Mouse (Mus musculus): ENCODE data around the gene Slc4a3. TPM values are rescaled to one million over a fixed set of nuclear protein-coding genes. Genes with fewer than 3 reads are reported as not detected.

The Slc4a3 gene
- total RNA-seq, 2 experiments from 2014 or later: 176 to 200 TPM

DNA sequence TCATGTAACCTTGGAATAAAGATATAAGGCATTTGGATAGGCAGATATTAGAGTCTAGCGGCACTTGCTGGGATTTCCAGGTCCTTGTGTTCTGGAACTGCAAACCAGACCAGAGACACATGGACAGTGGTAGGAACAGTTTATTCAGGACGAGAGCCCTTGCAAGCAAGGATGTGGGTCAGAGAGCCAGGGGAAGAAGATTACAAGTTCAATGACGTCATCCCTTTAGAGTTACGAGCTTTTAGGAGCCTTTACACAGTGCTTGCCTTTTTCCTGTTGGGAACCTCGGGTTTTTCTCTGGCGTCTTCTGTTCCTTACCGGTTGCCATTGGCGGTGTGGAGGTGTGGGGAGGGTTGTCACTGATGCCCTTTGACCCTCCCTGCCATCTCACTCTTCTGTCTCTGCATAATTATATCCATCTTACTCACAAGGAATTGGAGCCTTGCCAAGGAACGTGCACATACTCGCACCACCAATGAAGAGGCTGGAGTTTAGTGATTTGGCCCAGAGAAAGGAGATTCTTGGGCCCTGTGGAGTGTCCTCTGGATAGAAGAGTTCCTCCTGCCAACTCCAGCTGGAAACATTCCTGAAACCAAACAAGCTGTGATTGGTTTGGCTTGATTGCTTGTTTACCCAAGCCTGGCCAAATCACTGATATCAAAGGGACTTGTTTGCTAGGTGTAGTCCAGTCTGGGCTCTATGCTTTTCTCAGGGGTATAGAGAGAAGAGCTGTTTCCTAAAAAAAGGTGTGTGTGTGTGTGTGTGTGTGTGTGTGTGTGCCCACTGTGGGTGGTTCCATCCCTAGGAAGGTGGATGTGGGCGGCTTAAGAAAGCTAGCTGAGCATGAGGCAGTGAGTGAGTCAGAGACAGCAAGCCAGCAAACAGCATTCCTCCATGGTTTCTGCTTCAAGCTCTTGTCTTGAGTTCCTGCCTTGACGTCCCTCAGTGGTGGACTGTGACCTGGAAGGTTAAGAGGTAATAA is 42.0 kb downstream of the Slc4a3 start:
- DNase-seq (ENCODE audit: low spot score in 2 of 2): peak; percentile 42 to 53
- intact Hi-C loops (cut with DNase I): loop anchor here (5.0 kb wide), 1 partner anchor 81 kb away; the partner anchor contains the start of genes Inha and Obsl1

DNA sequence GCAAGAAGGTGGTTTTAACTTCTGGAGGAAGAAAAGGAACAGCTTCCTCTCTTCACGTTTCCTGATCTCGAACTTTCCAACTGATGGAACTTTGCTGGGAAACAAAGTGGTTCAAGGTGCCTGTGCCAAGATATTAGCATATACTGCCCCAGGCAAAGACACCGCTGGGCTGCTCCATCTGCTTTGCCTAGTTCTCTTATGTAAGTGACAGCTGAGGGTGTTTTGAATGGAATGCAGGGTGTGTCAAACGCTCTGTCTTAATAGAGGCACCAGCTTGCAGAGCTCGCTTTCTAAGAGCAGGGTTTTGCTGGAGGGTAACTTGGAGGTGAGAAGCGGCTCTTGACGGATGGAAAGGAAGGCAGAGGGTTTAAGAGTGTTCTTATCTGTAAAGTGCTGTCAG is 42.8 kb downstream of the Slc4a3 start:
- DNase-seq (ENCODE audit: low spot score in 2 of 2): peak; percentile 42 to 55
- intact Hi-C loops (cut with DNase I): loop anchor here (5.0 kb wide), 1 partner anchor 82 kb away; the partner anchor contains the start of genes Inha and Obsl1

DNA sequence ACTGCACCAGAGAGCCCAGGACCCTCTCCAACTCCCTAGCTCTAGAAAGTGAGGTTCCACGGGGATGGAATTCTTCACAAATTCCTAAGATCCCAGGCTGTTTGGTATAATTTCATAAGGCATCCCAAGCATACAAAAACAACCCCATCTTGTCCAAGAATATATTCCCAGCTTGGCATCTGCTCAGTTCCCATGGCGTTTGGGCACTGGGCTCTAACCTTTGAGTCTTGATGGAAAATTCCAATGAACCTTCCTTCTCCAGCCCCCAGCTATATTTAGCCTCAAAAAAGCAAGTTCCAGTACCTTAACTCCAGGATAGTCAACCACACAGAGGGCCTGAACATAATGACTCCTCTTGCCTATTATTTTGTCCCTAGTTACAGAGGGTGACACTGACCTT is 43.9 kb downstream of the Slc4a3 start:
- DNase-seq (ENCODE audit: low spot score in 2 of 2): no peak
- intact Hi-C loops (cut with DNase I): loop anchor here (5.0 to 10.0 kb wide), 2 partner anchors 83 to 245 kb away; partner anchors contain the start of genes Inha and Obsl1

DNA sequence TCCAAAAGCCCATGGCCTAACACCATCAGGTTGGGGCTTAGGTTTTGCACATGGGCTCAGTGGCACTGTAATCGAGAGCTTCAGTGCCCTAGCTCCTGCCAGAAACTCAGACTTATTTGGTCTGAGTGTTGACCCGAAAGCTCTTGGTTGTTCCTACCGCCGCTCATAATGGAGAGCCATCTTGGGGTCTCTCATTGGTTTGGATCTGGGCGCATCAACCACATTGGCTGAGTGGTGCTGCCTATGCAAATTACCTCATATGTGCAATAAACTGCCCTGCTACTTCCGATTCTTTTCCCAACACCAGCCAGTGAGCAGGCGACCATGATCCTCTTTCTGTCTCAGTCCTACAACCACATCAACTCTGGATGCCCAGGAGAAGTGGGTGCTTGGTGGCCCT is 47.9 kb downstream of the Slc4a3 start:
- intact Hi-C loops (cut with DNase I): loop anchor here (10.0 kb wide), 1 partner anchor 249 kb away; no protein-coding TSS in a partner anchor
- DNase-seq (ENCODE audit: low spot score in 2 of 2): no peak

DNA sequence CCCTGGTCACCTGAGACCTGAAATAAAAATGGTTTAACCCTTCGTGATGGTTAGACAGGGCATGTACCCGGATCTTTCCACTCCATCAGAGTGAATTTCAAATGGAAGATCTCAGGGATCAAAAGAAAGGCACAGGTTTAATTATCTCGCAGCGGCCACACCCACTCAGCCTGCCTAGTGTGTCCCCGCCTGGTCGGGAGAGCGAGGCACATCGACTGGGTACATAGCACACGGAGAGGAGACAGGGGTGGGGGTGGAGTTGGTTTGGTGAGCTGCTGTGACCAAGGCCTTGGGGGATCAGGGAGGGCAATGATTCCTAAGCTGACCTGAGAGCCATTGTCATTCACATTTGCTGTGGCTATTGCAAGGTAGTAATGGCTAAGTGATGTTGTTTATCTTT is 48.8 kb downstream of the Slc4a3 start:
- DNase-seq (ENCODE audit: low spot score in 2 of 2): no peak
- intact Hi-C loops (cut with DNase I): loop anchor here (10.0 kb wide), 1 partner anchor 250 kb away; no protein-coding TSS in a partner anchor

DNA sequence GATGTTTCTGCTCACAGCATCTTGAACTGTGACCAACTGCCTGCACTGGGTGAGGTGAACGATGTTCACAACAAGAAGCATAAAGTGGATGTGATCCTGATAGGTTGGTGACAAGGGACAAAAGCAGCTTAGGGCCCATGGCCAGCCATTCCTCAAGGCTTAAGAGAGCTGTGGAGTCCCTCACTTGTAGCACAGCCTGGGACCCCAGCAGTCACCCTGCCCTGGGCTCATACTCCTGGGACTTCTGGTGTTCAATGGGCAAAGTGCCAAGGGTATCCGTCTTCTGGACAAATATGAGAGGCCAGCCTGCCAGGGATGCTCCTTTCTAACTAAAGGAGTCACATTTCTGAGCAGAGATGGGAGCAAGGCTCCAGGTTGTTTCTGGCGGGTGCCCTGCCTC is 49.9 kb downstream of the Slc4a3 start:
- no peak for DNase-seq (ENCODE audit: low spot score in 2 of 2)
- intact Hi-C loops (cut with DNase I): loop anchor here (2.0 to 10.0 kb wide), 2 partner anchors 117 to 251 kb away; partner anchors contain the start of genes Chpf and Tmem198

DNA sequence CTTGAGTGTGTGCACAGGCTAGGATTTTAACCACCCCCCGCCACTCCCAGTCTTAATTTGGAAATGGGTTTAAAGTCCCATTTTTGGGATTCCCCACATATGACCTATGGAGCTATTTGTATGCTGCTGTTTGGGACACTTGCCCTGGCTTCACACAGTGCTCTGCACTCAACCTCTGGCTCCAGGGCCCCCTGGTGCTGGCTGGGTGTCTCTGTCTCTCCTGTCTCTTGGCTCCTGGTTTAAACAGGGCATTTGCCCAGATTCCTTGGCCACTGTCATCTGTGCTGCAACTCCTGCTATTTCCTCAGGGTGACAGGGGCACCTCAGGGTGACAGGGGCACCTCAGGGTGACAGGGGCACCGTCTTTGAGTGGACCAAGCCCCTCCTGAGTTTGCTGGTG is 50.8 kb downstream of the Slc4a3 start:
- intact Hi-C loops (cut with DNase I): loop anchor here (2.0 to 10.0 kb wide), 2 partner anchors 118 to 252 kb away; partner anchors contain the start of genes Chpf and Tmem198
- DNase-seq (ENCODE audit: low spot score in 2 of 2): no peak

DNA sequence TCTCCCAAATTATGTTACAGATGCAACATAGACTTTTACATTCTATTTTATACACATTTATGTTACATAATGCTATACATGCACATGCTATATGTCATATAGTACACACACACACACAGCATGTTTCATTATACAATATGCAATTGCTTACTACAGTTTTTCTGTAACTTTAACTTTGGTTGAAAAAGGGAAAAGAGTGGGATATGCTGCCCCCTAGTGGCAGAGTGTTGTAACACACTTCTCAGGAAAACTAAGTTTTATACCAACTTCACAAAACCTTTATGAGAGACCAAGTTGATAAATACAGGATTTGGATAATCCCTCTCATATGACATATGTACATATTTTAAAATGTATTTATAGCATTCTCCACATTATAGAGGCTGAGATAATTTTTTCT is 51.6 kb downstream of the Slc4a3 start:
- peak; percentile 28 to 68 for DNase-seq (ENCODE audit: low spot score in 2 of 2)
- intact Hi-C loops (cut with DNase I): loop anchor here (2.0 to 10.0 kb wide), 2 partner anchors 119 to 253 kb away; partner anchors contain the start of genes Chpf and Tmem198

DNA sequence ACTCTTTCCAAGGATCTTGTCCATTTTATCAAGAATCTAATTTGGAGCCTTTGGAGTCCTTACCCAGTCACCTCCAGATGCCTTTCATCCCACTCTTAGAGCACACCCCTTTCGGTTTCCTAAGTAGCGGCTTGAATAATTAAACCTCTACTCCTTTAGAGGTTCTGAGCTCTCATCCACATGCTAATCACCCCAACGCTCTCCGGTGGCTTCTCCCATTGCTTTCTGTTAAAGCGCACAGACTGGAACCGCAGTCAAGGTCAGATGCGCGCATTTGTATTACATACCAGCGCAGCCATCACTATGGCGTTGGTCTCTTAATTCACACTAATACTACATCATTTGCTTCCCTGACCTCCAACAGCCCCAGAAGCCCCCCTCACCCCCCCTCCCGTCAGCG is 55.7 kb downstream of the Slc4a3 start:
- intact Hi-C loops (cut with DNase I): no loop called here
- DNase-seq (ENCODE audit: low spot score in 2 of 2): no peak

DNA sequence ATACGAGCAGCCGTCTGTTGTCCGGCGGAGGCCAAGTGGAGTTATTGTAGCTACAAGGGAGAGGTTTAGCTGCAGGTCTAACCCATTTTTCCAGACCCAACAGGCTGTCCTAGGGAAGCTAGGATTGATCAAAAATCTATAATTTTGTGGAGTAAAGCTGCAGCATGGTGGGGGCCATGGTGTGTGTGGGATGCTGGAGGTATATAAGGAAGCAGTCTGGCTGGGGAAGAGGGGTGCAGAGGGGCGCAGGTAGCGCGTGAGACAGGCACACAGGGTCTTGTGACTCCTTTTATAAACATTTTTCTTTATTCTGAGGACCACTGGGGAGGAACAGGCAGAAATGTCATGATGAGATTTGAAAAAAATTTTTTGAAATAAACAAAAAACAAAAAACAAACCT is 57.5 kb downstream of the Slc4a3 start:
- intact Hi-C loops (cut with DNase I): no loop called here
- no peak for DNase-seq (ENCODE audit: low spot score in 2 of 2)

DNA sequence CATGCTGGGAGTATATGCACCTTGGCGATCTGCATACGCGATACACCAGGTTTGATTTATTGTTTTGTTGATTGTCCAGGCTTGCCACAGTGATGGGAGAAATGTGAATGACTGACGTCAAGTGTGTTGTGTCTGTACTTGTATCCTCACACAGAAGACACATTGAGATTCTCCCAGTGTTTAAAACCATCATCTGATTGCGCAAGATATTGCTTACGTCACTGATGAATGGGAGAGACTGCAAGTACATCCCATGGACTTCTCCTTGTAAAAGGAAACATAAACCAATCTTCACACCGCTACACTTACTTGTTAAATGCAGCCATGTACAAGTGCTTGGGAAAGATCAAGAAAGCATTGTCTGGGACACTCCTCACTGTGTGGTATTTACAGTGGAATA is 62.2 kb downstream of the Slc4a3 start:
- intact Hi-C loops (cut with DNase I): no loop called here
- DNase-seq (ENCODE audit: low spot score in 2 of 2): no peak

DNA sequence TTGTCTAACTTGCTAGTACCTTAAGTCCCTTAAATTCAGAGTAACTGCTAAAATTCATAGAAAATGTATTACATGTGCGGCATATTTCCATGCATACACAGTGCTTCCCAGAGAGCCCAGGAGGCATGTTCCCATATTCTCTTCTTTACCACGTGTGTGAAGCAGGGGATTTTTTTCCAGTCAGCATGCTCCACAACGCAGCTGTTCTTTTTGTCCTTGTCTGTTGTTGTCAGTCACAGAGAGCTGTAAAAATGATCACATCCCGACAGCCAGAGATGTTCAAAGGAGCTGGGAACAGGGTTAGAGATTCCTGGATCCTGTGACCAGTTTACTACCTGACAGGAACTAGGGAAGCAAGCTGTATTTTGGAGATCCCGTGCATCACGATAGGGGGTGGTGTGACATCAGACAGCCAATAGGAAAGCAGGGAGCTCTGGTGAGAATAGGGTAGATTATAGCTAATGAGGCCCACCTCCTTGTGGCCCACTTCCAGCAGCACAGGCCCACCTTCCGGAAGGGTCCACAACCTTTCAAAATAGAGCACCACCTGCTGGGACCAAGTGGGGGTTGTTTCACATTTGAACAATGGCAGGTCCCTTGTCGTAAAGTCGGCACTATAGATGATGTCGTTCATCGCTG is 62.7 kb downstream of the Slc4a3 start:
- no peak for DNase-seq (ENCODE audit: low spot score in 2 of 2)
- intact Hi-C loops (cut with DNase I): no loop called here

DNA sequence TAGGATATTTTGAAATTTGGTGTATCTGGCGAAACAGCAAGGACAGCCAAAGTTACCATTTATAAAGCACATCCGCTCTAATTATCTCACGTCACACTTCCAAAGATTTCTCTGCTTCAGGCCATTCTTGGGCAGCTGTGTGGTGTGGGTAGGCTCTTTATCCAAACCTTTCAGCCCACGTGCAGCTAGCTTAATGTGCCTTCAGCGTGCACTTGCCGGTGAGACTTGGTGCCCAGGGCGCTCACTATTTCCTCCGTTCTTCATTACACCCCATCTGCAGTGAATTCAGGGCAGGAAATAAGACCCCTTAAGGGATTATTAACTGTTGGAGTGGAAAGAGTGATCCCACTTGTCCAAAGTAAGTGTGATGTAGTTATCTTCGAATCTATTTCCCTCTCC is 63.2 kb downstream of the Slc4a3 start:
- intact Hi-C loops (cut with DNase I): no loop called here
- no peak for DNase-seq (ENCODE audit: low spot score in 2 of 2)

DNA sequence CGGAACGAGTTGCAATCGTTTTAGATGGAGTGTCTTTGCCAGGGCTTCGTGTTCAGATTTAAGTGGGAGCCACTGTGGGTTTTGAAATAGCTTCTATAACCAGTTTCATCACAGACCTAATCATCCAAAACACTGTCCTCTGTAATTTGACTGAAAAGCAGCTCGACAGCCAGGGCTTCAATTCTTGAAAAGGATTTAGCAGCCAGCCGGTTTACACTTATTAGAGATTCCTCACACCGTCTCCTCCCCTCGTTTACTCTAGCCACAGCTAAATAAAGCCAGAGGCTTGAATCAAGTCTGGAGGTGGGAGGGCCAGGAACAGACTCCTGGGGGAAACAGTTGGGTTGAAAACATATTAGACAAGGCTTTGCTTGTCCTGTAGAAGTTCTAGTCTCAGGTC is 64.5 kb downstream of the Slc4a3 start:
- no peak for DNase-seq (ENCODE audit: low spot score in 2 of 2)
- intact Hi-C loops (cut with DNase I): no loop called here

Other genes starting within 250 kb of the Slc4a3 start
- gene Dnpep, start 228.3 kb upstream of the Slc4a3 start, total RNA-seq (2021): 10 to 100 TPM; 51.9 to 55.9 TPM
- gene Des, start 185.9 kb upstream of the Slc4a3 start, total RNA-seq (2021): 1 to 10 TPM in 1 of 2 experiments, under 1 TPM in 1; 0.84 to 1.5 TPM
- 100 to 1,000 TPM; 173 to 212 TPM for gene Speg, start 171.0 kb upstream of the Slc4a3 start, total RNA-seq (2021)
- gene Gmppa, start 110.3 kb upstream of the Slc4a3 start, total RNA-seq (2021): 10 to 100 TPM; 50.0 to 59.0 TPM
- gene Asic4, start 95.8 kb upstream of the Slc4a3 start, total RNA-seq (2021): 10 to 100 TPM; 13.2 to 15.7 TPM
- 10 to 100 TPM; 75.3 to 86.3 TPM for gene Chpf, start 67.0 kb upstream of the Slc4a3 start, total RNA-seq (2021)
- 100 to 1,000 TPM in 1 of 2 experiments, 10 to 100 TPM in 1; 94.2 to 105 TPM for gene Tmem198, start 66.7 kb upstream of the Slc4a3 start, total RNA-seq (2021)
- gene Obsl1, start 39.8 kb upstream of the Slc4a3 start, total RNA-seq (2021): 10 to 100 TPM; 25.4 to 33.2 TPM
- gene Inha, start 39.2 kb upstream of the Slc4a3 start, total RNA-seq (2021): 10 to 100 TPM; 18.6 to 30.8 TPM
- gene Stk11ip, start 24.7 kb upstream of the Slc4a3 start, total RNA-seq (2021): 10 to 100 TPM; 29.2 to 38.0 TPM